Mouse (Mus musculus) CH12F3 (cell line): Measurements from ENCODE around the gene Spats2l.

ENCODE experiments used
- in situ Hi-C: fragments of 300-500 bp; cut with MboI; formaldehyde crosslinking; loops from 2 replicates; pipeline ENCODE4 v1.14.3; 2020; ENCODE audit warnings: low sequenced_read_pairs

Spats2l gene

DNA sequence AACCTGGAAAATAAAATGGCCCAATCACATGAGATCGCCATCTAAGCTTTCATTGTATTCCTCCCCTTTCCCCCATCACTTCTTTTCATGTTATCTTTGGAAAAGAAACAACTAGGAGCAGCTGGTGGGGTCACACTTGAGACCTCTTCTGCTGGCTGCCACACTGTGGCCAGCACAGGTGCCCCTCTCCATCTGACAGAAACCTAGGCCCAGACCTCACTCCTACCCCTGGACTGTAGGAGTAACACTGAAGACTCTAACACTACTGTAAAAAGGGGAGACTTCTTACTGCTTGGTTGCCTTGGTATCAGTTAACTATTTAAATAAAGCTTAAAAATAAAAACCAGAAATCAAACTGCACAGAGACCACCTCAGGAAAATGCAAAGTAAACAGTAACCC lies 181.8 kb downstream of the Spats2l start:
- in situ Hi-C loops = loop anchor here (10.0 kb wide), 1 partner anchor 531 kb away; no protein-coding TSS in a partner anchor

DNA sequence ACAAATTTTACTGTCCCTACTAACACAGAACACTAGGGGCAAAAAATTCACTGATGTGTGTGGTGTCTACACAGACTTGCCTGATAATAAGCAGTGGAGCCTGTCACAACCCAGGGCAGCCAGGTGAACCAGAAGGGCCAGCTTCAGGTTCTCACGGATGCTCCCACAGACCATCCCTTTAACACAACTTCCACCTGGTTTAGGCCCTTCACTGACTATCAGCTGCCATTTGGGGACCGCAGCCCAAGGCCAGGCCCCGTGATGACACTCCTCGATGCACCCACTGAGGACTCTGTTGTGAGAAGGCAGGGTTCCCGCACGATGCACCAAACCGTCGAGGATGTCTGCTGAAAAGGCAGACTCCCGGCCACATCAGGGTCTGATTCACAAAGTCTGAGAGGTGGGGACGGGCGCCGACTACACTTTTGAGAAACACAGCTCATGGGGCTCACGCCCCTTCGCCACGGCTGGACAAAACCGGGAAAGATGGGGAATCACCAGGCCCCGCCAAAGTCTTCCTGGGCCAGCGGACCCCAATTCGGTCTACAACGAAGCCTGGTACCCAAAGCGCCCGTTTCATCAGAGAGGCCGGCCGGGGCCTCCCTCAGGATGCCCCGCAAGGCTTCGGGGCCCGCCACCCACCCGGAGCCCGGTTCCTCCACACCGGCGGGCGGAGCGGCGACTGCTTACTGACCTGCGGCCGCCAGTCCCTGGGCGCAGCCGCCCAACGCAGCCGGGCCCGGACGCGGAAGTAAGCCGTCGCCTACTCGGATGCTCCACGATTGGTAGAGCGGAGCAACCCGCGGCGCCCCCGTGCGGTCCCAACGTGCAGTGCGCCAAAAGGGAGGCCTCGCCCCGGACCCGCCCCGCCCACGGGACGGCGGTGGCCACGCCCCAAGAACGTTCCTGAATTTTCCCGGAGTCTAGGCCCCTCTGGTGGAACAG lies 195.6 kb downstream of the Spats2l start:
- in situ Hi-C loops = no loop called here

DNA sequence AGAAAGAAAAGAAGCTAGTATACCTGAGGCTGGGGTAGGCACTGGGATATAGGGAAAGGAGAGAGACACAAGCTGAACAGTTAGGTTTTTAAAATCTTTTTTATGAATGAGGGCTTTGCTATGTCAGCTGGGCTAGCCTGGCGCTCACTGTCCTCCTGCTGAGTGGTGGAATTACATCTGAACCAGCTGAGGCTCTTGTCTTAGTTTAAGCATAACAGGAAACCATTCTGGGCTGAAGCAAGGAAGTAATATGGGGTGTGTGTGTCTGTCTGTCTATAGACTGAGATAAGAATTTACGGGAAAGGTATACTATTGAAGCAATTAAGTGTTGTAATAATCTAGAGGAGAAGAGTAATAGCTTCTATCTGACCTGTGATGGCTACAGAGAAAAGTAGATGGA lies 197.6 kb downstream of the Spats2l start:
- in situ Hi-C loops = no loop called here

DNA sequence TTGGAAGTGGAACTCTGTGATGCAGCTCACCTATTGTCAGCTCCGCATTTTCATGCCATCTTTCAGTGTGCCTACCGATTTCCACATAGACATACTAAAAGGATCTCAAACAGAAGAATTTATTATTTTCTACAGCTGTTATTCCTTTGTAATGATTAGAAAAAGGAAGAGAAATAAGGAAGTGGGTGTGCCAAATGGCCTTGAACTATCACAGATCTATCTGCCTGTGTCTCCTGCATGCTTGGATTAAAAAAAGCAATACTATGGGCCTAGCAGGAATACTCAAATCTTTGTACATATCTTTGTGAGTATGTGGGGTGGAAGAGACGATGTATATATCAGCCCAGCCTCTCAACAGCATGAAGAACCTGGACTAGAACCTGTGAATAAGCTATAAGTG lies 202.9 kb downstream of the Spats2l start:
- in situ Hi-C loops = no loop called here

DNA sequence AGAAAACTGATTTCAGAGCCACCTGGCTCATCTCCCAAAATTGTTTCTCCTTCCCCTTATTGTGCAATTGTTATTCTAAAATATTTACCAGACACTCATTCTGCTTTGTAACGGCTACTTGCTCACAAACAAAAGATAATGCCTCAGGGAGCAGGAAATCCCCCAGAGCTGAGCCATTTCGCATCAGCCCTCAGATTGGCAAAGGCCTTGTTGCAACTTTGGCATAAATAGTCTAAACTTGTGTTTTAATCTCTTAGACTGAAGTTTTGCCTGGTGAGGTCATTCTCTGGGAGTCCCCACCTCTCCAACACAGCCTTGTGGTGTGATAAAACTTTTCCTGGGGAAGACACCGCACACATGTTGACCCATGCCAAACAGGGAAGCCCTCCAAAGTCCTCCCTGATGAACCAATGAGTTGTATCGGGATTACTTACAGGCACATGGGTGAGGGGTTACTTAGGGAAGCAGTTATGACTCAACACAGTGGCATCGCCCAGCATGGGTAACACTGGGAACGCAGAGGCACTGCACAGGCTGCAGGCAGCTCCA lies 215.2 kb downstream of the Spats2l start:
- in situ Hi-C loops = no loop called here

DNA sequence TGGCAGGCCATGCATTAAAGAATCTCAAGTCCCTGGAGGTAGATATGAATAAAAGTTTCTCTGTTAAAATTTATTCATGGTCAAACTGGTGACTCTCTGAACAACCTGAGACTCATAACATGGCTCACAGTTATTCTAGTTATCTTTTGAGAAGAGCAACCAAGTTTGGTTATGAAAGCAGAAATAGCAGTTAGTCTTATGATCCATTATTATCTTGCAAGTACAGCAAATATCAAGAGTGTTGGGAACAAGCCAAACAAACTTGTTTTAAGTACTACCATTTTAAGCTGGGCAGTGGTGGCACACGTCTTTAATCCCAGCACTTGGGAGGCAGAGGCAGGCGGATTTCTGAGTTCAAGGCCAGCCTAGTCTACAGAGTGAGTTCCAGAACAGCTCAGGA lies 217.3 kb downstream of the Spats2l start:
- in situ Hi-C loops = no loop called here

DNA sequence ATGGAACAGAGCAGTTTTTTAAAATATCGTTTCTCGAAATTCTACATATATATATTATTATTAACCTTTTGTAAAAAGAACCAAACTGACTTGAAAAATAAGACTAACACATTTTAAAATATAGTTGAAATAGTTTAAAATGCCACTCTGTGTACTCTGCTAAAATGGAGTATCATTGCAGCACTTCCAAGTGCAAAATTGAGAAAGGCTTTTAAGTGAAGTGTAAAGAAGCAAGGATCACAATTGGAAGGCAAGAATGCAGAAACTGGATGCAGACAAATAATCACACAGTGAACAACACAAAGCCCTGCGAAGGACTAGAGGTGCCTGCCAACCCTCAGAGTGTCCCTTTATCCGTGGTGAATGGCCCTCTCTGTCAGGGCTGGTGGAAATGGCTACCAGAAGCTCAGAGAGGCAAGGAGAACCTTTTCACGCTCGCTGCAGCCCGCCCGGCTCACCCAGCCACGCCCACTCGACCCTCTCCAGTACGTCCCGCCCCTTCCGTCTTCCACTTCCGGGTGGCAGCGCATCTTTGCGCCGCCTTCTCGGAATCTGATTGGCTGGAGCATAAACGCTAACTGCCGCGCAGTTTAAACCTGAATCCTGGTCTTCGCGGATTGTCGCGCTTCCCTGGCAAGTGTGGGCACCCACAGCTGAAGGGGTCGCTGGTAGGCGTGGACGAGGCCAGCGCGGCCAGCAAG lies 221.6 kb downstream of the Spats2l start, which contains the start of gene Sgo2a:
Gene Sgo2a (plus strand): TSS at position 540 of the 701 bp plus-strand sequence.
- in situ Hi-C loops = no loop called here

DNA sequence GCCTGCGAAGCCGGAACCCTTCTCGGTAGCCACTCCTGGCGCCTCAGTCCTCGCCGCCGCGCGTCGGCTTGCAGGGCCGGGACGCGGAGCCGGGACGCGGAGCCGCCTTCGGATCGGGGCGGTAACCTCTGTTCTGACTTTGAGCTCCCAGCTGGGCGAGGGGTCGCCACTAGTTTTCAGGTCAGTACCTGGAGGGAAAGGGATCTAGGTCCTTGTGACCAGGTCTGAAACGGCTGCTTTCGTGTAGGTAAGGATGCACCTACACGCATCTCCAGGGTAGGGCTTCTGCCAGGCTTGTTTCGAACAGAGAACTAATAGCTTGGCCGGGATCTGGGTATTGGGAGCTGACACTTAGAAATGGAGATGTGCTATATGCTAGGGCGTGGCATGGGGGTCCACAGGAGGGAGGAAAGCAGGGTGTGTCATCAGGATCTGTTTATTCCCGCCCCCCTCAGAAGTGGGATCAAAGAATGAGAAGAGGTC lies 222.2 kb downstream of the Spats2l start:
- in situ Hi-C loops = no loop called here
